Comparison of ENCODE assay signal across 8 mouse cellular contexts in the genomic region with DNA sequence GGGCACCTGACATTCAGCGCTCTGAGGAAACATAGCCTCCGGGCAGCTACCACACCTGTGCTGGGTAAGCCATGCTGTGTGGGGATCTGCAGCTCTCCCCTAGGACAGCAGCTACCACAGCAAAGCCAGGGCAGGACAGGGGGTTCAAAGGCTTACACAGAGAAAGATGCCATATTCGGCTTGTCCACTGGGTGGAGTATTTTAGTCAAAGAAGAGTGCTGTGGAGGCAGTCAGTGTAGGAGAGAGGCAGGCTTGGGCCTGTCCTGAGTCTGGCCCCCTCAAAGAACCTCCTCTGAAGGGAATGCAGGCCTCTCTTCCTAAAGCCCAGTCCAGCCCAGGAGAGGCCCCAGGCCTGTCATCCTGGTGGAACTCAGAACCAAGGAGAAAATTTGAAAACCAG. TPM values are rescaled to one million over a fixed set of nuclear protein-coding genes. Genes with fewer than 3 reads are reported as not detected.
DNase-seq lines count a peak whose midpoint lies in the region; ATAC-seq and TF ChIP-seq lines count a peak whose summit lies in the region.

No protein-coding gene starts in this region.

- no peak overlapping the region for H3K9ac ChIP-seq in embryonic facial prominence, embryonic 14.5 days (ENCODE audit: low read depth, low read length)
- no peak overlapping the region for H3K9ac ChIP-seq in limb, embryonic 12.5 days (replicated peaks)
- H3K9ac ChIP-seq in midbrain, postnatal 0 days (replicated peaks; ENCODE audit: low read length, poor library complexity, severe bottlenecking), result no peak overlapping the region
- H3K9ac ChIP-seq in stomach, postnatal 0 days (ENCODE audit: low read length), result peak overlapping the region; percentile 31; the same call in 1 of the 2 replicates

- ATAC-seq in embryonic facial prominence, embryonic 14.5 days (ENCODE audit: low read depth), result peak; percentile 90
- ATAC-seq in limb, embryonic 12.5 days (ENCODE audit: insufficient number of reproducible peaks, insufficient read depth, low FRiP score, low TSS enrichment, low read depth), result peak; percentile 87
- peak; percentile 83 for ATAC-seq in midbrain, postnatal 0 days (ENCODE audit: low FRiP score)
- ATAC-seq in stomach, postnatal 0 days (ENCODE audit: low FRiP score, low TSS enrichment), result peak; percentile 83

- H3K4me2 ChIP-seq in embryonic facial prominence, embryonic 14.5 days (ENCODE audit: low read depth, low read length), result no peak overlapping the region
- H3K4me2 ChIP-seq in limb, embryonic 12.5 days, result no peak overlapping the region
- no peak overlapping the region for H3K4me2 ChIP-seq in midbrain, postnatal 0 days (ENCODE audit: low read depth, low read length, poor library complexity, severe bottlenecking)
- no peak overlapping the region for H3K4me2 ChIP-seq in stomach, postnatal 0 days (replicated peaks; ENCODE audit: low read depth)

- no peaks in the 10 kb centered on the region for H3K36me3 ChIP-seq in embryonic facial prominence, embryonic 14.5 days (ENCODE audit: control insufficient read depth, insufficient read depth, low read length)
- no peaks in the 10 kb centered on the region for H3K36me3 ChIP-seq in limb, embryonic 12.5 days
- H3K36me3 ChIP-seq in midbrain, postnatal 0 days (ENCODE audit: insufficient read depth, low read length), result no peaks in the 10 kb centered on the region
- no peaks in the 10 kb centered on the region for H3K36me3 ChIP-seq in stomach, postnatal 0 days (ENCODE audit: control insufficient read depth, insufficient read depth, low read length)

- H3K9me3 ChIP-seq in embryonic facial prominence, embryonic 14.5 days (ENCODE audit: control insufficient read depth, low read length), result no peaks in the 10 kb centered on the region
- no peaks in the 10 kb centered on the region for H3K9me3 ChIP-seq in limb, embryonic 12.5 days
- no peaks in the 10 kb centered on the region for H3K9me3 ChIP-seq in midbrain, postnatal 0 days (ENCODE audit: low read length)
- no peaks in the 10 kb centered on the region for H3K9me3 ChIP-seq in stomach, postnatal 0 days (ENCODE audit: control insufficient read depth, low read length)

- no peak overlapping the region for H3K27ac ChIP-seq in embryonic facial prominence, embryonic 14.5 days (replicated peaks; ENCODE audit: low read depth, low read length)
- no peak overlapping the region for H3K27ac ChIP-seq in limb, embryonic 12.5 days
- H3K27ac ChIP-seq in midbrain, postnatal 0 days (ENCODE audit: low read depth, low read length), result no peak overlapping the region
- H3K27ac ChIP-seq in stomach, postnatal 0 days (replicated peaks), result no peak overlapping the region

- 14% methylated on average over 3 of the region's 3 CpGs for WGBS in embryonic facial prominence, embryonic 14.5 days
- 12% methylated on average over 3 of the region's 3 CpGs for WGBS in limb, embryonic 12.5 days
- 15% methylated on average over 3 of the region's 3 CpGs for WGBS in midbrain, postnatal 0 days
- 18% methylated on average over 3 of the region's 3 CpGs for WGBS in stomach, postnatal 0 days

- TF ChIP-seq CTCF in midbrain, postnatal 0 days (IDR thresholded peaks at IDR 0.05), result peak; percentile 89
- peak; percentile 93 for TF ChIP-seq CTCF in stomach, postnatal 0 days (IDR thresholded peaks at IDR 0.05; ENCODE audit: low read depth)

- peaks cover 13% of the 10 kb centered on the region for H3K27me3 ChIP-seq in embryonic facial prominence, embryonic 14.5 days (replicated peaks; ENCODE audit: control insufficient read depth, insufficient read depth, low read length)
- H3K27me3 ChIP-seq in limb, embryonic 12.5 days, result peaks cover 26% of the 10 kb centered on the region
- H3K27me3 ChIP-seq in midbrain, postnatal 0 days (ENCODE audit: insufficient read depth, low read length), result no peaks in the 10 kb centered on the region
- H3K27me3 ChIP-seq in stomach, postnatal 0 days (ENCODE audit: control insufficient read depth, insufficient read depth, low read length), result no peaks in the 10 kb centered on the region

- H3K4me3 ChIP-seq in embryonic facial prominence, embryonic 14.5 days (ENCODE audit: low read depth, low read length), result no peak overlapping the region
- no peak overlapping the region for H3K4me3 ChIP-seq in limb, embryonic 12.5 days (replicated peaks)
- H3K4me3 ChIP-seq in midbrain, postnatal 0 days (ENCODE audit: low read depth, low read length), result no peak overlapping the region
- no peak overlapping the region for H3K4me3 ChIP-seq in stomach, postnatal 0 days (ENCODE audit: low read depth, low read length)

- peak; percentile 46 for DNase-seq in 3134 (ENCODE audit: extremely low read depth, insufficient read length, low spot score)
- DNase-seq in adrenal gland, postnatal 36 days, result peak; percentile 63 to 80
- peak; percentile 89 for DNase-seq in embryonic facial prominence, embryonic 14.5 days (ENCODE audit: low spot score)
- DNase-seq in heart, adult 9 months (ENCODE audit: low spot score in 2 of 2), result peak; percentile 60 to 75
- peak; percentile 47 to 79 for DNase-seq in kidney, adult 8-10 months
- DNase-seq in midbrain, postnatal 0 days (ENCODE audit: low spot score), result peak; percentile 87
- peak; percentile 71 for DNase-seq in stomach, postnatal 0 days (ENCODE audit: low spot score)

- no peaks in the 10 kb centered on the region for H3K4me1 ChIP-seq in embryonic facial prominence, embryonic 14.5 days (ENCODE audit: control insufficient read depth, insufficient read depth, low read length)
- H3K4me1 ChIP-seq in limb, embryonic 12.5 days (replicated peaks), result no peaks in the 10 kb centered on the region
- no peaks in the 10 kb centered on the region for H3K4me1 ChIP-seq in midbrain, postnatal 0 days (ENCODE audit: insufficient read depth, low read length)
- no peaks in the 10 kb centered on the region for H3K4me1 ChIP-seq in stomach, postnatal 0 days (replicated peaks; ENCODE audit: control insufficient read depth, insufficient read depth)

- TF ChIP-seq EP300 in stomach, postnatal 0 days (optimal IDR thresholded peaks at IDR 0.05), result no peak

RNA-seq across cellular contexts. Expression of gene Casq2, which starts 4.4 kb away (rescaled TPM):
- total RNA-seq in adrenal gland, postnatal 36 days (2021), result 1 to 10 TPM in 1 of 2 experiments, under 1 TPM in 1; 0.69 to 1.3 TPM
- polyA plus RNA-seq in embryonic facial prominence, embryonic 14.5 days (2014; fragmentation: Nextera tagmentation; extraction: Ambion mirVana), result 128 and 199 TPM in 2 replicates
- 15.6 and 18.5 TPM in 2 replicates for polyA plus RNA-seq in limb, embryonic 12.5 days (2016; fragmentation: Nextera tagmentation; extraction: Ambion mirVana)
- 0.93 and 4.5 TPM in 2 replicates for total RNA-seq in midbrain, postnatal 0 days (2014; rRNA removed)
- 0.61 and 0.84 TPM in 2 replicates for polyA plus RNA-seq in midbrain, postnatal 0 days (2015; fragmentation: Nextera tagmentation; extraction: Ambion mirVana)
- 2.5 and 2.6 TPM in 2 replicates for polyA plus RNA-seq in stomach, postnatal 0 days (2015; fragmentation: Nextera tagmentation; extraction: Ambion mirVana)
